In genomic region chr5:139411665-139412314, GRCm38 (mm10) we compare ENCODE assay signal across 25 mouse cellular contexts. TPM values are rescaled to one million over a fixed set of nuclear protein-coding genes. Genes with fewer than 3 reads are reported as not detected.
DNase-seq lines count a peak whose midpoint lies in the region; ATAC-seq and TF ChIP-seq lines count a peak whose summit lies in the region.
"Had no signal": no experiment of that assay in that cellular context is flagged by ENCODE, and none has a peak within 500 bp of the region (broad histone marks: within the 10 kb centered on the region; RNA-seq: fewer than 3 reads in every experiment).

No protein-coding gene starts in this region.

- H3K27me3 ChIP-seq in kidney, postnatal 0 days (ENCODE audit: insufficient read depth, low read length): no peaks in the 10 kb centered on the region
- no peaks in the 10 kb centered on the region for H3K27me3 ChIP-seq in liver, postnatal 0 days (ENCODE audit: insufficient read depth, low read length)
- H3K27me3 ChIP-seq: embryonic facial prominence, embryonic 12.5 days; forebrain, embryonic 15.5 days; Patski had no signal

- no peak for TF ChIP-seq CTCF in kidney, postnatal 0 days (IDR thresholded peaks at IDR 0.05; ENCODE audit: low read depth)
- TF ChIP-seq CTCF in liver, postnatal 0 days (IDR thresholded peaks at IDR 0.05; ENCODE audit: low read depth): no peak

- intact Hi-C loops in heart, postnatal 36 days (cut with DNase I): loop anchor here (5.0 kb wide), 1 partner anchor 36 kb away; no protein-coding TSS in a partner anchor

- 48% methylated on average over 15 of the region's 15 CpGs for WGBS in kidney, postnatal 0 days
- WGBS in liver, postnatal 0 days (ENCODE audit: insufficient replicate concordance): 81% methylated on average over 15 of the region's 15 CpGs

- no peaks in the 10 kb centered on the region for H3K9me3 ChIP-seq in kidney, postnatal 0 days (replicated peaks; ENCODE audit: low read length)
- H3K9me3 ChIP-seq in liver, postnatal 0 days (ENCODE audit: low read length): no peaks in the 10 kb centered on the region
- H3K9me3 ChIP-seq: embryonic facial prominence, embryonic 12.5 days; forebrain, embryonic 15.5 days; heart, embryonic 15.5 days; hindbrain, embryonic 10.5 days had no signal

- no peak overlapping the region for H3K9ac ChIP-seq in kidney, postnatal 0 days (ENCODE audit: low read depth, low read length)
- no peak overlapping the region for H3K9ac ChIP-seq in liver, postnatal 0 days (replicated peaks)
- H3K9ac ChIP-seq: embryonic facial prominence, embryonic 12.5 days; forebrain, embryonic 15.5 days; heart, embryonic 15.5 days had no signal

- H3K36me3 ChIP-seq in kidney, postnatal 0 days (ENCODE audit: insufficient read depth, low read length): no peaks in the 10 kb centered on the region
- peaks cover 3% of the 10 kb centered on the region; the same call in 1 of the 2 replicates for H3K36me3 ChIP-seq in liver, postnatal 0 days (replicated peaks; ENCODE audit: insufficient read depth, low read length)
- H3K36me3 ChIP-seq: embryonic facial prominence, embryonic 12.5 days; forebrain, embryonic 15.5 days; heart, embryonic 15.5 days had no signal

- H3K4me3 ChIP-seq in kidney, postnatal 0 days (replicated peaks; ENCODE audit: low read depth, low read length): no peak overlapping the region
- H3K4me3 ChIP-seq in liver, postnatal 0 days (ENCODE audit: low read depth, low read length): no peak overlapping the region
- H3K4me3 ChIP-seq: embryonic facial prominence, embryonic 12.5 days; forebrain, embryonic 15.5 days; heart, adult 2 months; heart, embryonic 15.5 days; hindbrain, embryonic 10.5 days had no signal

- H3K4me2 ChIP-seq in kidney, postnatal 0 days (ENCODE audit: low read length): no peak overlapping the region
- H3K4me2 ChIP-seq in liver, postnatal 0 days (ENCODE audit: low read depth, low read length): no peak overlapping the region
- H3K4me2 ChIP-seq: embryonic facial prominence, embryonic 12.5 days; forebrain, embryonic 15.5 days; heart, embryonic 11.5 days; heart, embryonic 15.5 days had no signal

- H3K27ac ChIP-seq in kidney, postnatal 0 days: no peak overlapping the region
- no peak overlapping the region for H3K27ac ChIP-seq in liver, postnatal 0 days (ENCODE audit: low read depth)
- H3K27ac ChIP-seq: embryonic facial prominence, embryonic 12.5 days; forebrain, embryonic 15.5 days; heart, adult 2 months; heart, embryonic 15.5 days; hindbrain, embryonic 10.5 days had no signal

- peaks cover 23% of the 10 kb centered on the region; the same call in 1 of the 2 replicates for H3K4me1 ChIP-seq in kidney, postnatal 0 days (replicated peaks; ENCODE audit: insufficient read depth, low read length)
- H3K4me1 ChIP-seq in liver, postnatal 0 days (ENCODE audit: insufficient read depth): peaks cover 14% of the 10 kb centered on the region
- H3K4me1 ChIP-seq: forebrain, embryonic 15.5 days had no signal

- 0 out of 2 replicates have a peak, but pooled peaks have one; percentile 7 for ATAC-seq in kidney, postnatal 0 days (replicated peaks; ENCODE audit: low FRiP score, low read depth)
- ATAC-seq in liver, postnatal 0 days: no peak
- ATAC-seq: activated CD4-positive, CD25-positive, alpha-beta regulatory T cell, adult 4 months; forebrain, embryonic 15.5 days; Patski had no signal

- TF ChIP-seq EP300 in liver, postnatal 0 days (IDR thresholded peaks at IDR 0.05; ENCODE audit: low read depth): no peak

- DNase-seq in heart, adult 11 months: peak; percentile 88
- DNase-seq in heart, postnatal 36 days: no peak
- peak; percentile 47 for DNase-seq in kidney, postnatal 0 days (ENCODE audit: low spot score)
- DNase-seq in kidney, adult 9 months: no peak
- peak; percentile 53 for DNase-seq in lung, postnatal 10 days
- no peak for DNase-seq in lung, postnatal 25 days (ENCODE audit: low spot score)
- peak; percentile 31 for DNase-seq in 416B (ENCODE audit: low read depth)
- no peak for DNase-seq in liver, postnatal 0 days
- DNase-seq: adrenal gland, postnatal 14 days; gastrocnemius, postnatal 10 days; heart, adult 2 months; heart, postnatal 14 days had no signal

RNA-seq across cellular contexts. Expression of gene C130050O18Rik, which starts 6.7 kb away (rescaled TPM):
- under 1 TPM; 0.62 to 0.64 TPM for total RNA-seq in heart, postnatal 36 days (2021)
- 1.2 and 1.5 TPM in 2 replicates for polyA plus RNA-seq in kidney, postnatal 0 days (2015; fragmentation: Nextera tagmentation; extraction: Ambion mirVana)
- polyA plus RNA-seq in liver, postnatal 0 days (2015; fragmentation: Nextera tagmentation; extraction: Ambion mirVana): 1.9 and 2.0 TPM in 2 replicates
- polyA plus RNA-seq: activated CD4-positive, CD25-positive, alpha-beta regulatory T cell, adult 4 months had no signal

RNA-seq across cellular contexts. Expression of gene Gper1, which starts 11.2 kb away (rescaled TPM):
- total RNA-seq in heart, postnatal 36 days (2021): 1 to 10 TPM; 1.7 to 2.0 TPM
- polyA plus RNA-seq in kidney, postnatal 0 days (2015; fragmentation: Nextera tagmentation; extraction: Ambion mirVana): 11.3 and 11.9 TPM in 2 replicates
- 0.09 and 0.11 TPM in 2 replicates for polyA plus RNA-seq in liver, postnatal 0 days (2015; fragmentation: Nextera tagmentation; extraction: Ambion mirVana)
- polyA plus RNA-seq: activated CD4-positive, CD25-positive, alpha-beta regulatory T cell, adult 4 months had no signal

RNA-seq across cellular contexts. Expression of gene Gpr146, which starts 34.3 kb away (rescaled TPM):
- 10 to 100 TPM; 43.6 to 56.2 TPM for total RNA-seq in heart, postnatal 36 days (2021)
- polyA plus RNA-seq in kidney, postnatal 0 days (2015; fragmentation: Nextera tagmentation; extraction: Ambion mirVana): 7.6 and 7.8 TPM in 2 replicates
- 14.5 and 14.7 TPM in 2 replicates for polyA plus RNA-seq in liver, postnatal 0 days (2015; fragmentation: Nextera tagmentation; extraction: Ambion mirVana)

RNA-seq across cellular contexts. Expression of gene 3110082I17Rik, which starts 48.5 kb away (rescaled TPM):
- 1 to 10 TPM; 4.7 to 5.5 TPM for total RNA-seq in heart, postnatal 36 days (2021)
- polyA plus RNA-seq in kidney, postnatal 0 days (2015; fragmentation: Nextera tagmentation; extraction: Ambion mirVana): 25.6 and 26.6 TPM in 2 replicates
- 7.5 and 9.5 TPM in 2 replicates for polyA plus RNA-seq in liver, postnatal 0 days (2015; fragmentation: Nextera tagmentation; extraction: Ambion mirVana)

RNA-seq across cellular contexts. Expression of gene Cyp2w1, which starts 59.4 kb away (rescaled TPM):
- not detected for total RNA-seq in heart, postnatal 36 days (2021)
- not detected in 2 replicates for polyA plus RNA-seq in kidney, postnatal 0 days (2015; fragmentation: Nextera tagmentation; extraction: Ambion mirVana)
- not detected in 2 replicates for polyA plus RNA-seq in liver, postnatal 0 days (2015; fragmentation: Nextera tagmentation; extraction: Ambion mirVana)
- total RNA-seq: adrenal gland, adult 18-20 months; adrenal gland, postnatal 14 days; gastrocnemius, postnatal 10 days; gastrocnemius, postnatal 4 days; heart, adult 2 months; heart, postnatal 14 days; MEL had no signal
- polyA plus RNA-seq: activated CD4-positive, CD25-positive, alpha-beta regulatory T cell, adult 4 months; C2C12; cortical plate, adult 2 months; forebrain, embryonic 11.5 days; forebrain, embryonic 15.5 days; heart, adult 2 months; heart, embryonic 11.5 days; heart, embryonic 15.5 days; hindbrain, embryonic 10.5 days; Patski had no signal

Comparison
In these comparisons a context has a peak if more than half of its experiments do, and no peak if none do; other contexts are left out.
1. DNase-seq: peak in heart, adult 11 months (single experiment), kidney, postnatal 0 days (single experiment), lung, postnatal 10 days (single experiment) and 416B (single experiment); none in heart, postnatal 36 days (0 of 2), kidney, adult 9 months (single experiment), lung, postnatal 25 days (single experiment) and liver, postnatal 0 days (single experiment).
2. RNA of gene Gper1, which starts 11.2 kb away (polyA plus RNA-seq): 11.3 to 11.9 TPM in kidney, postnatal 0 days; 0.09 to 0.11 TPM in liver, postnatal 0 days; every median in the first group is over 10 times any median in the second.